Mouse (Mus musculus): Measurements from ENCODE around the gene H2-T22.
A peak's percentile ranks its signal among the peaks of the same experiment; 100 is the strongest.
"Not testable (repeated sequence)": the region's sequence is repeated elsewhere in the genome, so short reads cannot be mapped to it uniquely, and the experiment has no call there.

H2-T22 gene

DNA sequence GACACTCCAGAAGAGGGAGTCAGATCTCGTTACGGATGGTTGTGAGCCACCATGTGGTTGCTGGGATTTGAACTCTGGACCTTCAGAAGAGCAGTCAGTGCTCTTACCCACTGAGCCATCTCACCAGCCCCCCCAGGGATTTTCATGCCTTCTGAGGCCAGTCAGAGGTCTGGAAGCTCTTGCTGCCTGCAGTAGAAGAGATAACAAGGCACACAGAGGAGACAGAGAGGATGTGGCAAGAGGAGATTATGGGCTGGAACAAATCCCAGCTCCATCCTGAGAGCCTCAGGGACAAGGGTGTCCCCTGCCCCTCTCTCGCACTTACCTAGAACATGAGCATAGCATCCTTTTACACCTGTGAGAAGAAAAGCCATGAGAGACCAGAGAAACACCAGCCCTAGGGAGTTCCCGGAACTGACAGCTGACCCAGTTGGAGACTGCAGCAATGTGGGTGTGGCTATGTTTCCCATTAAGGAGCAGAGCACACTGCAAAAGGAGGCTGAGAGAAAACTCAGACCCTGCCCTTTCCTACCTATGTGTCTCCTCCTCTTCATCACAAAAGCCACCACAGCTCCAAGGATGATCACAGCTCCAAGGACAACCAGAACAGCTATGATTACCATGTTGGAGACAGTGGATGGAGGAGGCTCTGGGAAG is 12.4 kb downstream of the H2-T22 start:
- not testable (repeated sequence) for DNase-seq (ENCODE audit: low read depth, low spot score)

- no peak for DNase-seq (ENCODE audit: low read depth, low spot score)
These were observed 13.5 kb downstream of the H2-T22 start for GRCm38 (mm10) chr17:36028879-36029619.

- DNase-seq (ENCODE audit: low read depth, low spot score), result no peak
These were observed 14.9 kb downstream of the H2-T22 start for GRCm38 (mm10) chr17:36027663-36028062.

DNA sequence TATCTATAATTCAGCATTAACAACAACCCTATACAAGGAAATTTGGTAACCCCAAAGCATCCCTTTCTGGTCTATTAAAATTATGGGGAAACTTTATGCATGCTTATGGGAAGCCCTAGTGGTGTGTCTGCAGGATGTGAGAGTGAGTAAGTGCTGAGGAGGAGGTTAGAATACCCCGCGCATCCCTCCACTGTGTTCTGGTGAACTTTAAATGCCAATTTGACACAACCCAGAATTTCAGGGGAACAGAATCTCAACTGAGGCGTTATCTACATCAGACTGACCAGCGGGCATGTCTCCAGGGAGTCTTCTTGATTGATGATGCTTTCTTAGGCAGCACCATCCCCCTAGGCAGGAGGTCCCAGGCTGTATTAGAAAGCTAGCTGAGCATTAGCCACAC is 16.6 kb downstream of the H2-T22 start:
- DNase-seq (ENCODE audit: low read depth, low spot score), result peak; percentile 59

- no peak for DNase-seq (ENCODE audit: low read depth, low spot score)
These were observed 17.4 kb downstream of the H2-T22 start for GRCm38 (mm10) chr17:36025197-36025596.

DNA sequence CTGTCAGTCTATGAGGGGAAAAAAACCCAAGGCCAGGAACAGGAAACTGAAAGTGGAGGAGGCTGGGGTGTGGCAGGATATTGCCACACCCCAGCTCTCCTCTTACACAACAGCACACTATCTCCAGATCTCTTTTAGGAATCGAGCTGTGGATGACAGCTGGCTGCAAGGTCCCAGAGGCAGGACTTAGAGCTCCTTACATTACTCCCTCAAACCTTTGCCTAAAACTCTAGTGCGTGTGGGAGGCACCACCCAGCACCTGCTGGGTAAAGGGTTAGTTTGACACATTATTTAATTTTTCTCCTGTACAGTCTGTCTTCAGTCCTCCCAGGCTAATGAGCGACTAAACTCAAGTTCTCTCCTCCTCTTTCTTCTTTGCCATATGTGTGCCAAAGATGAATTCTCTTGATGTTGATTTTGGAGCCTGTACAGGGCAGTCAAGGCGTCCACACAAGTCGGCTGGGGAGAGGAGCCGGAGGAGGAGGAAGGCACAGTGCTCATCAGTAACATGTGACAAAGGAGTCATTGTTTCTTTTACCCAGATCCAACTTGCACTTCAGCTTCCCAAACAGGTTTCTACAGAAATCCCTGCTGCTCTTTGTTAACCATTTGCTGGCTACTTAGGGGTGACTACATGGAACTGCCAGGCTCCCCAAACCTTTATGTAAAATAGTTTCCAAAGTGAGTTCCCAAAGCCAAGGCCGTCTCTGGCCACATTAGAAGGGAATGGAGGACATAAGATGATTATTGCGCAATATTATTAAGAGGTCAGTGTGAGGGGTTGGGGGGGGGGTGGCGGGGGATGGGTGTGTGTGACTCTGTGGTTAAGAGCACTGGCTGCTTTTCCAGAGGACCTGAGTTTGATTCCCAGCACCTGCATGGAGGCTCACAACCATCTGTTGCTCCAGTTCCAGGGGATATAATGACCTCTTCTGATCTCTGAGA is 18.6 kb downstream of the H2-T22 start:
- DNase-seq (ENCODE audit: low read depth, low spot score), result peak; percentile 69

DNA sequence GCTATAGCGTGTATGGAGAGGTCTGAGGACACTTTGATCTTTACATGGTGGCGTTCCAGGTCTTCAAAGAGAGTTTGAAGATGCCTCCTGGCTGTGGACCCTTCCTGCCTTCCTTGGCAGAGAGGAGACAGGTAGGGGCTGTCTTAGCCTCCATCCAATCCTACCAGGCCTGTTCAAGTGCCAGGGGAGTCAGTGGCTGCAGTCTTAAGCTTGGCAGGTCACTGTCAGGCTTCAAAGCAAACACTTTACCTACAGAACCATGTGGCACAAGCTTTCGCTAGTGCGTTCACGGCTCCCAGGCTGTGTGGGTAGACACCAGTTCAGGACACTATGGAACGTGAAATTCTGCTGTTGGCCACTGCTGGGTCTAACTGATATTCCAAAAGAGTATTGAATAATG is 19.6 kb downstream of the H2-T22 start:
- DNase-seq (ENCODE audit: low read depth, low spot score), result no peak

GRCm38 (mm10) chr17:36022098-36022497 is 20.4 kb downstream of the H2-T22 start:
- DNase-seq (ENCODE audit: low read depth, low spot score), result no peak

DNA sequence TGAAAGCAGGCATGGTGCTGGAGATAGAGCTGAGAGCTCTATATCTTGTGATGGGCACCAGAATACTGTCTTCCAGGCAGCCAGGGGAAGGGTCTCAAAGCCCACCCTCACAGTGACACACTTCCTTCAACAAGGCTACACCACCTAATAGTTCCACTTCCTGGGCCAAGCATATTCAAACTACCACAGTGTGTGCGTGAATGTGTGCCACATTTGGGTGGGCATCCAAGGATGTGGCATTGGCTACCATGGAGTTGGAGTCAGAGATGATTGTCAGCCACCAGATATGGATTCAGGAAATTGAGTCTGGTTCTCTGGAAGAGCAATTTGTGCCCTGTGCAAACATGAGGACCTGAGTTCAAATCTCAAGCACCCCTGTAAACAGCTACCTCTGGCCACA is 21.2 kb downstream of the H2-T22 start:
- DNase-seq (ENCODE audit: low read depth, low spot score), result no peak

DNA sequence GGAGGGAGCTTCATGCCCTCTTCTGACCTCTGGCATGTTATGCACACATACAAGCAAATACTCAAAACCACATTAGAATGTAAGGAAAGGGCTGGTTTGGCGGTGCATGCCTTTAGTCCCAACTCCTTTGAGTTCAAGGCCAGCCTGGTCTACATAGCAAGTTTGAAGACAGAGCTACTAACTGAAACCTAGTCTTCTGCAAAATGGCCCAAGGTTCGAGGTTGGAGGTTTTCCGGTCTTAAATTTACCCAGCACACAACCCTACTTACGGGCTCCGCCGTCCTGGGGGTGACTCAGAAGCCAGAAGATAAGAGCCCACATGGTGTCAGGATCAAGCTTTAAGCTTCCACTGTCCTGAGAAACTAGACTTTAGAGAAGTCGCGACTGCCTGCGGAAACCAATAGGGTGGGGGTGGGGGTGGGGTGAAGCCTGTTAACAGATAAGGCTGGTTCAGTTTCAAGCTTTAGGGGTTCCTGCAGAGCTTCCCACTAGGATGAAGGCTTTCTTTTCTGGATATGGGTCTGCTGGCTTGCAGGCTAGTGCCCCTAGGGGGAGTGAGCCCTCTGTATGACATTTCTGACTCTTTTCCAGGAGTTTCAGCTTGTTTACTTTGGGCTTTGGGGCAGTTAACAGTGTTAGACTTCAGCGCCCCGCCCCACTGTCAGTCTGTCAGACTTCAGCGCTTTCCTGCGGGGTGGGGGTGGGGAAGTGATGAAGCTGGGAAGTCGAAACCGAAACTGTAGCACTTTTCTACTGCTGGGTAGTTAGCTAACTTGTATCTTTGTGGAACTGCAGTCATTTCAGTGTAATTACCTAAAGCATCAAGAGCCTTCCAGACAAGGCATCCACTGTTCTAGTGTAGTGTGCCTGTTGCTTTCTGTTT is 22.1 kb downstream of the H2-T22 start, which contains the start of gene H2-T24:
TSS of gene H2-T24 (minus strand) at position 370 of the 883 bp plus-strand sequence.
- peak; percentile 50 for DNase-seq (ENCODE audit: low read depth, low spot score)

GRCm38 (mm10) chr17:36019519-36019918 is 23.0 kb downstream of the H2-T22 start:
- DNase-seq (ENCODE audit: low read depth, low spot score), result no peak

- no peak for DNase-seq (ENCODE audit: low read depth, low spot score)
These were observed 23.6 kb downstream of the H2-T22 start for GRCm38 (mm10) chr17:36018979-36019378.

- DNase-seq (ENCODE audit: low read depth, low spot score), result no peak
These were observed 25.5 kb downstream of the H2-T22 start for GRCm38 (mm10) chr17:36017046-36017445.

- DNase-seq (ENCODE audit: low read depth, low spot score), result no peak
These were observed 27.6 kb downstream of the H2-T22 start for GRCm38 (mm10) chr17:36014977-36015376.

DNA sequence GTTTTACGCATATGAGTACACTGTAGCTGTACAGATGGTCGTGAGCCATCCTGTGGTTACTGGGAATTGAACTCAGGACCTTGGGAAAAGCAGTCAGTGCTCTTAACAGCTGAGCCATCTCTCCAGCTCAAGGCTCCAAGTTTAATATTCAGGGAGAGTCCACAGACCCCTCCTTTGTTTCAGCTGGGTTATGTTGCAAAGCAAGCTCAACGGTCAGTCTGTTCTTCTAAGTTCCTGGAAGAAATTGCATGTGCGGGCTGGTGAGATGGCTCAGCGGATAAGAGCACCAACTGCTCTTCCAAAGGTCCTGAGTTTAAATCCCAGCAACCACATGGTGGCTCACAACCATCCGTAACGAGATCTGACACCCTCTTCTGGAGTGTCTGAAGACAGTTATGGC is 38.1 kb downstream of the H2-T22 start:
- not testable (repeated sequence) for DNase-seq (ENCODE audit: low read depth, low spot score)

DNA sequence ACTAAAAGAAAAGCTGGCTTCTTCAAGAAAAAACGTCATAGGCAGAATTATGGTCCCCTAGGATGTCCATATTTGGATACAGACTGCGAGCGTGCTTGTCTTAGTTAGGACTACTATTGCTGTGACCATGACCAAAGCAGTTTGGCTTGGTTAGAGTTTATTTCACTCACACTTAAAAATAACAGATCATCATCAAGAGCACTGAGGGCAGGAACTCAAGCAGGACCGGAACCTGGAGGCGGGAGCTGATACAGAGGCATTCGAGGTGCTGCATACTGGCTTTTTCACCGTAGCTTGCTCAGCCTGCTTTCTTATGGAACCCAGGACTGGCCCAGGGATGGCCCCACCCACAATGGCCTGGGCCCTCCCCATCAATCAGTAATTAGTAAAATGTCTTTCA is 39.2 kb downstream of the H2-T22 start:
- no peak for DNase-seq (ENCODE audit: low read depth, low spot score)

GRCm38 (mm10) chr17:36001966-36002365 is 40.6 kb downstream of the H2-T22 start:
- DNase-seq (ENCODE audit: low read depth, low spot score), result peak; percentile 88

- no peak for DNase-seq (ENCODE audit: low read depth, low spot score)
These were observed 41.2 kb downstream of the H2-T22 start for GRCm38 (mm10) chr17:36001121-36001897.

GRCm38 (mm10) chr17:36000349-36000748 is 42.2 kb downstream of the H2-T22 start:
- DNase-seq (ENCODE audit: low read depth, low spot score), result no peak

GRCm38 (mm10) chr17:35999356-35999755 is 43.2 kb downstream of the H2-T22 start:
- no peak for DNase-seq (ENCODE audit: low read depth, low spot score)
